Mouse (Mus musculus) hindbrain, embryonic 16.5 days (tissue): Measurements from ENCODE around the gene Ctnna3. TPM values are rescaled to one million over a fixed set of nuclear protein-coding genes. Genes with fewer than 3 reads are reported as not detected.

Experiments used
- ATAC-seq: fragments of 200-750 bp; cut with Nextera tagmentation; 2 replicates; pipeline ENCODE4 v1.8.0; 2017; ENCODE audit warnings: moderate TSS enrichment, moderate library complexity
- H3K27ac ChIP-seq: fragments of 300-500 bp; sonication (generic); 2 replicates; pipeline ENCODE4 v1.5.1; 2014; ENCODE audit warnings: low read depth, mild to moderate bottlenecking, control low read depth, low read length, moderate library complexity
- H3K27me3 ChIP-seq: fragments of 300-500 bp; sonication (generic); replicated peaks from 2 replicates; pipeline ENCODE4 v1.6.1; 2014; ENCODE audit warnings: low read length; ENCODE audit not compliant: control insufficient read depth, insufficient read depth
- H3K36me3 ChIP-seq: fragments of 300-500 bp; sonication (generic); 2 replicates; pipeline ENCODE4 v1.6.1; 2014; ENCODE audit warnings: mild to moderate bottlenecking, low read length, moderate library complexity, mixed read lengths; ENCODE audit not compliant: control insufficient read depth, insufficient read depth
- H3K4me1 ChIP-seq: fragments of 300-500 bp; sonication (generic); 2 replicates; pipeline ENCODE4 v1.6.1; 2014; ENCODE audit warnings: low read depth, low read length; ENCODE audit not compliant: control insufficient read depth, insufficient read depth
- H3K4me2 ChIP-seq: fragments of 300-500 bp; sonication (generic); 2 replicates; pipeline ENCODE4 v1.6.1; 2014; ENCODE audit warnings: mild to moderate bottlenecking, low read length, control low read depth, moderate library complexity
- H3K4me3 ChIP-seq: fragments of 300-500 bp; sonication (generic); 2 replicates; pipeline ENCODE4 v1.5.1; 2014; ENCODE audit warnings: mild to moderate bottlenecking, low read length, control low read depth, moderate library complexity
- H3K9ac ChIP-seq: fragments of 300-500 bp; sonication (generic); 2 replicates; pipeline ENCODE4 v1.6.1; 2014; ENCODE audit warnings: low read depth, mild to moderate bottlenecking, control low read depth, low read length, moderate library complexity
- H3K9me3 ChIP-seq: fragments of 300-500 bp; sonication (generic); 2 replicates; pipeline ENCODE4 v1.6.1; 2014; ENCODE audit warnings: mild to moderate bottlenecking, low read length, moderate library complexity; ENCODE audit not compliant: control insufficient read depth
- WGBS: fragments of 180-500 bp; shearing (Covaris S2); extraction: QIAGEN DNeasy Blood & Tissue Kit; methylation state at CpG from one replicate; pipeline ENCODE4 v1.1.7; 2014; 5-methylcytosine and 5-hydroxymethylcytosine counted together
- polyA plus RNA-seq: library from polyadenylated mRNA; unstranded; fragments of >200 nt; fragmentation: Nextera tagmentation; extraction: Ambion mirVana; gene quantifications from 2 replicates; pipeline ENCODE4 v1.2.1, GENCODE M21; 2015

Ctnna3 gene
- polyA plus RNA-seq, 1 experiment from 2014 or later: 2.3 TPM

DNA sequence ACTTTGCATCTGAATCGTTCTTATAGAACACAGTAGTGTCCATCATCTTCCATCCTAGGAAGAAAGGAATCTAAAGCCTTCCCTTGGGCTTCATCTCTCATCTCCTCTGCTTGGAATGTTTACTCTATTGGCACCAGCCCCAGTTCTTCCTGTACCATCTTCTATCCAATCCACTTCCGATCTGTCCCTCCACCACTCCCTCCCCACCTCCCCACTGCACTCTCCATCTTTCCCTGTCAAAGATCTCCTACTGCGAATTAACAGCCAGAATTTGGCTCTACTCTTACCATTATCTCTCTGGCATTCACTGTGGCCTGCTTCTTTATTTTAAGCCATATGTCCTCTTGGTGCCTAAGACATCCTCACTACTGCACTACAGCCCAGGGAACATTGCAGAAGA is 688.9 kb downstream of the Ctnna3 start:
- Histone ChIP-seq H3K27ac (no peak overlapping the region), H3K4me3 (no peak overlapping the region), H3K9me3 (no peaks in the 10 kb centered on the region), H3K9ac (no peak overlapping the region), H3K27me3 (no peaks in the 10 kb centered on the region), H3K4me2 (no peak overlapping the region), H3K4me1 (no peaks in the 10 kb centered on the region), H3K36me3 (no peaks in the 10 kb centered on the region)
- no peak for ATAC-seq
- WGBS: 73% methylated on average over 3 of the region's 3 CpGs

DNA sequence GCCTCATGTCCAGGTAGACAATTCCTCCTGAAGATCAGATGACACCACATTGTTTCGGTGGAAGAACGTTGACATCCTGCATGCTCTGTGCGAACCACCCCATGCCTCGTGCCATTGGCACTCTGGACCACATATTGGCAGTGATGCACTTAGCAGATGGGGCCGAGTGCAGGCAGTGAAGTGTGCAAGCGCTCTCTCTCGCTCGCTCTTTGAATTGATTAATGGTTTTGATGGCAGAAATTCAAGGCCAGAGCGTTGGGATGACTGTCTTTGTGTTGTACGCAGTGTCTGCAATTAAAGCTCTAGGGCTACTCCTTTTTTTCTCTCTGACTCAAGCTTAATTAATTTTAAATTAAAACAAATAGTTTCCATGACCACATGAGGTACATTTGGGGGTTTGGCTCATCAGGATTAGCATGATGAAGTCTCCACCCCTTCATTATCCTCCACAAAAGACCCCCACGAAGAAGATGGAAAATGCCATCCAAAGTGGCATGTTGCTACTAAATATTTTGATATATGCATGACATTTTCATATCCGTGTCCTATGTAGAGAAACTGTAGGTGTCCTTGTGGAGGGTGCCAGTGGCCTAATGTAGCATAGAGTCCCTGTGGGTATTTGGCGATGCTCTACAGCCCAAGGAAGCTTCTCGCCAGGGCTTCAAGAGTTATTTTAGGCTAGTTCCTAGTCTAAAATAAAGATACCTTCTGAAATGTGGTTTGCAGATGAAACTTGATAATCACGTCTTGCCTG is 700.7 kb downstream of the Ctnna3 start:
- Histone ChIP-seq H3K36me3 (no peaks in the 10 kb centered on the region), H3K9me3 (no peaks in the 10 kb centered on the region), H3K4me3 (no peak overlapping the region), H3K27ac (no peak overlapping the region), H3K4me2 (no peak overlapping the region), H3K4me1 (no peaks in the 10 kb centered on the region), H3K27me3 (no peaks in the 10 kb centered on the region), H3K9ac (no peak overlapping the region)
- WGBS: 47% methylated on average over 15 of the region's 15 CpGs
- peak; percentile 90 for ATAC-seq

GRCm38 (mm10) chr10:64133461-64133860 is 703.6 kb downstream of the Ctnna3 start:
- H3K9ac ChIP-seq: no peak overlapping the region
- no peak for ATAC-seq
- no peaks in the 10 kb centered on the region for H3K36me3 ChIP-seq
- H3K27ac ChIP-seq: no peak overlapping the region
- H3K4me1 ChIP-seq: no peaks in the 10 kb centered on the region
- no peaks in the 10 kb centered on the region for H3K27me3 ChIP-seq
- 85% methylated on average over 3 of the region's 3 CpGs for WGBS
- no peaks in the 10 kb centered on the region for H3K9me3 ChIP-seq
- no peak overlapping the region for H3K4me3 ChIP-seq
- no peak overlapping the region for H3K4me2 ChIP-seq

DNA sequence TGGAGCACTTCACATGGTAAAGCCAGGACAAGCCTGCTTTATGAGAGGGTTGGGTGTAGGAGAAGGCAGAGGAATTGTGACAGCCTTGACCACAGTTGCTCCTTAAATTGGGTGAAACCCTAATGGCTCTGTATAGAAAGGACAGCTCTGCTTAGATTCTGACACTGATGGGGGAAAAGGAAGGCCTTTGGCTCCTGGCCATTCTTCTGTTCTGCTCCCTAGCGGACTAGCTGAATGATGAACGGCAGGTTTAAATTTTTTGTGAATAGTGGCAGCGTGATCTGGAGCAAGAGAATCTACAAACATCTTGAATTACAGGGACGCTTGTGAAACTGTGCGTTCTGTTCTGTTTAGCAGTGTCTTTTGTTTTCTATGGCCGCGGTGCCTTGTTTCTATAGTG is 705.6 kb downstream of the Ctnna3 start:
- Histone ChIP-seq H3K27me3 (no peaks in the 10 kb centered on the region), H3K4me3 (no peak overlapping the region), H3K4me1 (no peaks in the 10 kb centered on the region), H3K27ac (no peak overlapping the region), H3K36me3 (no peaks in the 10 kb centered on the region), H3K9me3 (no peaks in the 10 kb centered on the region), H3K9ac (no peak overlapping the region), H3K4me2 (no peak overlapping the region)
- ATAC-seq: no peak
- WGBS: 15% methylated on average over 7 of the region's 7 CpGs

DNA sequence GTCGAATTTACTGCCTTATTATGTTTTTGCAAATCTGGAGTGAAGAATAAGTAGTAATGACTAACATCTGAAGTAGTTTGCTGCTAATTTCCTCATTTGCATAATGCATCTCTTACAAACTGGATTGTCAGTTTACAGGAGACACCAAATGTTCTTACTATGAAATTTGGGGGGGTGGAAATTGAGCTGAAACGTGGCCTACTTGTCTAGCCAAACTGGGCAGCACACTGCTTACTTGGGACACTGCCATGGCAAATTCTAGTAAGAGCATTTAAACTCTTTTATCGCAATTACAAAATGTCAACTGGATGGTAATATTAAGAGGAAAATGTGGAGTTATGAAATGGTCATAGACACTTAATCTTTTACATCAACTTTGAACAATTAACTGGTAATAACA is 716.6 kb downstream of the Ctnna3 start:
- Histone ChIP-seq H3K4me2 (no peak overlapping the region), H3K27ac (no peak overlapping the region), H3K27me3 (no peaks in the 10 kb centered on the region), H3K4me1 (no peaks in the 10 kb centered on the region), H3K9ac (no peak overlapping the region), H3K9me3 (no peaks in the 10 kb centered on the region), H3K4me3 (no peak overlapping the region), H3K36me3 (no peaks in the 10 kb centered on the region)
- 72% methylated on average over 3 of the region's 3 CpGs for WGBS
- no peak for ATAC-seq

DNA sequence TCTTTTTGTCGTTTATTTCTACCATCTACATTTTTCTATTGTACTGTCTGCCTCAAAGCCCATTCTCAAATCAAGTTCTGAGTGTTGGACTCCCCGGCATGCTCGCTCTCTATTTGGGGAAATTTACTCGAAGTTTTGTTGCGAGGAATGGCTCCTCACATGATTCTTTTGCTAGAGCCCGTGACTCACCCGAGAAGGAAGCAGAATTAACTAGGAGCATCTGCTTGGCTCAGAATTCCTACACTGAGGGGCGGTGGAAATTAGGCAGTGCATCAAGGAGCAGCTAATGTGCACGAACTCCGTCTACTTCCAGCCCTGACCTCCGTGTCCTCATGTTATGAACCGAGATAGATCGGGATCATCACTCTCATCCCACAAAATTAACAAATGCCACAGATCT is 751.8 kb downstream of the Ctnna3 start:
- H3K9ac ChIP-seq: no peak overlapping the region
- no peaks in the 10 kb centered on the region for H3K36me3 ChIP-seq
- no peaks in the 10 kb centered on the region for H3K9me3 ChIP-seq
- ATAC-seq: no peak
- H3K4me2 ChIP-seq: no peak overlapping the region
- WGBS: 90% methylated on average over 13 of the region's 13 CpGs
- H3K4me3 ChIP-seq: no peak overlapping the region
- H3K27me3 ChIP-seq: no peaks in the 10 kb centered on the region
- H3K4me1 ChIP-seq: no peaks in the 10 kb centered on the region
- no peak overlapping the region for H3K27ac ChIP-seq

GRCm38 (mm10) chr10:64182731-64183130 is 752.8 kb downstream of the Ctnna3 start:
- Histone ChIP-seq H3K4me3 (no peak overlapping the region), H3K4me1 (no peaks in the 10 kb centered on the region), H3K27ac (no peak overlapping the region), H3K4me2 (no peak overlapping the region), H3K9ac (no peak overlapping the region), H3K36me3 (no peaks in the 10 kb centered on the region), H3K9me3 (no peaks in the 10 kb centered on the region), H3K27me3 (no peaks in the 10 kb centered on the region)
- no peak for ATAC-seq
- 89% methylated on average over 4 of the region's 4 CpGs for WGBS

GRCm38 (mm10) chr10:64188046-64188445 is 758.1 kb downstream of the Ctnna3 start:
- H3K36me3 ChIP-seq: no peaks in the 10 kb centered on the region
- ATAC-seq: no peak
- 87% methylated on average over 3 of the region's 3 CpGs for WGBS

GRCm38 (mm10) chr10:64197584-64197983 is 767.7 kb downstream of the Ctnna3 start:
- WGBS: 93% methylated on average over 1 of the region's 1 CpGs
- no peak overlapping the region for H3K4me2 ChIP-seq
- H3K36me3 ChIP-seq: no peaks in the 10 kb centered on the region
- no peaks in the 10 kb centered on the region for H3K4me1 ChIP-seq
- no peak overlapping the region for H3K4me3 ChIP-seq
- no peaks in the 10 kb centered on the region for H3K27me3 ChIP-seq
- H3K9me3 ChIP-seq: no peaks in the 10 kb centered on the region
- ATAC-seq: no peak
- no peak overlapping the region for H3K27ac ChIP-seq
- no peak overlapping the region for H3K9ac ChIP-seq

More at GRCm38 (mm10) chr10:64188046-64188445, 758.1 kb downstream of the Ctnna3 start:
- Histone ChIP-seq H3K9me3 (no peaks in the 10 kb centered on the region), H3K27ac (no peak overlapping the region), H3K9ac (no peak overlapping the region), H3K4me1 (no peaks in the 10 kb centered on the region), H3K4me3 (no peak overlapping the region), H3K4me2 (no peak overlapping the region), H3K27me3 (no peaks in the 10 kb centered on the region)
